Mouse (Mus musculus) small intestine, adult 2 months (tissue): ENCODE measurements at regions not wholly inside any gene's neighbourhood (a gene's known extent, or its start where the extent isn't known, plus 50 kb on each side); places are given as distances from the start of the nearest gene placed in this dataset.
A peak's percentile ranks its signal among the peaks of the same experiment; 100 is the strongest.

ENCODE experiments used
- H3K27ac ChIP-seq: fragments of 200-500 bp; 2 replicates; pipeline ENCODE4 v1.5.1; 2012; ENCODE audit warnings: low read depth, low read length, control low read depth, inconsistent platforms; ENCODE audit not compliant: insufficient read depth
- H3K27me3 ChIP-seq: fragments of 200-500 bp; 2 replicates; pipeline ENCODE4 v1.6.1; 2012; ENCODE audit warnings: mild to moderate bottlenecking, moderate library complexity, low read length, inconsistent platforms; ENCODE audit not compliant: control insufficient read depth, insufficient read depth
- H3K36me3 ChIP-seq: fragments of 200-500 bp; 2 replicates; pipeline ENCODE4 v1.6.1; 2012; ENCODE audit warnings: mild to moderate bottlenecking, low read length, control low read depth, inconsistent platforms; ENCODE audit not compliant: control insufficient read depth, insufficient read depth
- H3K4me1 ChIP-seq: fragments of 200-500 bp; 2 replicates; pipeline ENCODE4 v1.6.1; 2012; ENCODE audit warnings: low read length, inconsistent platforms, mixed read lengths; ENCODE audit not compliant: control insufficient read depth, insufficient read depth, insufficient read length
- H3K4me3 ChIP-seq: fragments of 200-500 bp; 2 replicates; pipeline ENCODE4 v1.5.1; 2012; ENCODE audit warnings: low read depth, mild to moderate bottlenecking, control low read depth, inconsistent platforms, low read length, moderate library complexity
- CTCF ChIP-seq: fragments of 200-500 bp; IDR thresholded peaks from 2 replicates; pipeline ENCODE4 v1.5.1; 2012; ENCODE audit warnings: low read depth, mild to moderate bottlenecking, control low read depth, inconsistent platforms, low read length, moderate library complexity, mixed read lengths; ENCODE audit not compliant: insufficient replicate concordance, insufficient read length; ENCODE audit errors: extremely low read depth
- POLR2A ChIP-seq: fragments of 200-500 bp; IDR thresholded peaks from 2 replicates; pipeline ENCODE4 v1.6.1; 2012; ENCODE audit warnings: low read depth, mild to moderate bottlenecking, control low read depth, inconsistent platforms, low read length, moderate library complexity
- WGBS: fragments of 180-500 bp; shearing (Covaris S2); methylation state at CpG from one replicate; pipeline ENCODE4 v1.1.7; 2018; 5-methylcytosine and 5-hydroxymethylcytosine counted together

GRCm38 (mm10) chr13:107108045-107108444 lies 86.1 kb upstream of the Kif2a start:
- TF ChIP-seq POLR2A, result no peak
- no peak for TF ChIP-seq CTCF
- Histone ChIP-seq H3K4me1 (no peaks in the 10 kb centered on the region), H3K4me3 (no peak overlapping the region), H3K27ac (no peak overlapping the region), H3K36me3 (no peaks in the 10 kb centered on the region), H3K27me3 (no peaks in the 10 kb centered on the region)
- WGBS, result 94% methylated on average over 5 of the region's 5 CpGs

- Histone ChIP-seq H3K36me3 (no peaks in the 10 kb centered on the region), H3K27me3 (no peaks in the 10 kb centered on the region), H3K4me1 (no peaks in the 10 kb centered on the region), H3K27ac (no peak overlapping the region), H3K4me3 (no peak overlapping the region)
- WGBS, result 59% methylated on average over 9 of the region's 9 CpGs
- TF ChIP-seq CTCF, result no peak
- TF ChIP-seq POLR2A, result no peak
Observed at GRCm38 (mm10) chr13:107107572-107107971, 85.6 kb upstream of the Kif2a start.

- 54% methylated on average over 1 of the region's 1 CpGs for WGBS
- Histone ChIP-seq H3K27ac (no peak overlapping the region), H3K4me3 (no peak overlapping the region), H3K36me3 (no peaks in the 10 kb centered on the region), H3K4me1 (no peaks in the 10 kb centered on the region), H3K27me3 (no peaks in the 10 kb centered on the region)
- TF ChIP-seq CTCF, result no peak
- TF ChIP-seq POLR2A, result no peak
Observed at GRCm38 (mm10) chr13:107105510-107105909, 83.6 kb upstream of the Kif2a start.

- Histone ChIP-seq H3K4me3 (no peak overlapping the region), H3K27ac (no peak overlapping the region), H3K36me3 (no peaks in the 10 kb centered on the region), H3K27me3 (no peaks in the 10 kb centered on the region), H3K4me1 (no peaks in the 10 kb centered on the region)
- TF ChIP-seq POLR2A, result no peak
- peak; percentile 96; the same call in 1 of the 2 replicates for TF ChIP-seq CTCF
- WGBS, result 11% methylated on average over 13 of the region's 13 CpGs
Observed at GRCm38 (mm10) chr13:107101598-107101997, 79.7 kb upstream of the Kif2a start.

- H3K4me3 ChIP-seq, result no peak overlapping the region
- 18% methylated on average over 6 of the region's 6 CpGs for WGBS
- H3K27me3 ChIP-seq, result no peaks in the 10 kb centered on the region
- TF ChIP-seq CTCF (no peak), POLR2A (no peak)
- no peaks in the 10 kb centered on the region for H3K4me1 ChIP-seq
- no peaks in the 10 kb centered on the region for H3K36me3 ChIP-seq
- no peak overlapping the region for H3K27ac ChIP-seq
Observed at GRCm38 (mm10) chr13:107100852-107101325, 79.0 kb upstream of the Kif2a start.

- Histone ChIP-seq H3K4me3 (no peak overlapping the region), H3K4me1 (no peaks in the 10 kb centered on the region), H3K27ac (no peak overlapping the region), H3K27me3 (no peaks in the 10 kb centered on the region), H3K36me3 (no peaks in the 10 kb centered on the region)
- WGBS, result 78% methylated on average over 3 of the region's 3 CpGs
- TF ChIP-seq CTCF, result no peak
- no peak for TF ChIP-seq POLR2A
Observed at GRCm38 (mm10) chr13:107100116-107100515, 78.2 kb upstream of the Kif2a start.

- TF ChIP-seq CTCF, result no peak
- TF ChIP-seq POLR2A, result no peak
- H3K27me3 ChIP-seq, result no peaks in the 10 kb centered on the region
- WGBS, result 87% methylated on average over 4 of the region's 4 CpGs
Observed at GRCm38 (mm10) chr13:107097005-107097404, 75.1 kb upstream of the Kif2a start.

More at GRCm38 (mm10) chr13:107097005-107097404, 75.1 kb upstream of the Kif2a start:
- no peaks in the 10 kb centered on the region for H3K36me3 ChIP-seq
- no peak overlapping the region for H3K4me3 ChIP-seq
- H3K27ac ChIP-seq, result no peak overlapping the region
- H3K4me1 ChIP-seq, result no peaks in the 10 kb centered on the region
